Mouse (Mus musculus): ENCODE measurements at regions not wholly inside any gene's neighbourhood (a gene's known extent, or its start where the extent isn't known, plus 50 kb on each side); places are given as distances from the start of the nearest gene placed in this dataset.

GRCm38 (mm10) chr5:121078531-121078930 is 68.6 kb upstream of the Rph3a start:
- no peak overlapping the region for H3K4me2 ChIP-seq
- peak; percentile 91 for DNase-seq
- H3K9me3 ChIP-seq (ENCODE audit: low read depth, low read length): no peaks in the 10 kb centered on the region
- no peak overlapping the region for H3K4me3 ChIP-seq (ENCODE audit: low read depth, low read length)
- ATAC-seq (ENCODE audit: insufficient read depth): no peak
- no peak for TF ChIP-seq CTCF (IDR thresholded peaks at IDR 0.05; ENCODE audit: low read depth)
- no peaks in the 10 kb centered on the region for H3K27me3 ChIP-seq (ENCODE audit: insufficient read depth, low read length)
- no peak overlapping the region for H3K9ac ChIP-seq
- 19% methylated on average over 6 of the region's 6 CpGs for WGBS
- no peak overlapping the region for H3K27ac ChIP-seq (ENCODE audit: low read depth)
- no peaks in the 10 kb centered on the region for H3K36me3 ChIP-seq (ENCODE audit: insufficient read depth)
- H3K4me1 ChIP-seq (ENCODE audit: insufficient read depth): no peaks in the 10 kb centered on the region

- ATAC-seq (ENCODE audit: insufficient read depth): no peak
- DNase-seq: no peak
- no peaks in the 10 kb centered on the region for H3K4me1 ChIP-seq (ENCODE audit: insufficient read depth)
- H3K27me3 ChIP-seq (ENCODE audit: insufficient read depth, low read length): no peaks in the 10 kb centered on the region
- H3K4me2 ChIP-seq: no peak overlapping the region
- H3K9ac ChIP-seq: no peak overlapping the region
- no peak for TF ChIP-seq CTCF (IDR thresholded peaks at IDR 0.05; ENCODE audit: low read depth)
- no peaks in the 10 kb centered on the region for H3K9me3 ChIP-seq (ENCODE audit: low read depth, low read length)
- H3K27ac ChIP-seq (ENCODE audit: low read depth): no peak overlapping the region
- H3K4me3 ChIP-seq (ENCODE audit: low read depth, low read length): no peak overlapping the region
- 74% methylated on average over 7 of the region's 7 CpGs for WGBS
- H3K36me3 ChIP-seq (ENCODE audit: insufficient read depth): no peaks in the 10 kb centered on the region
Observed at GRCm38 (mm10) chr5:121076741-121077140, 66.8 kb upstream of the Rph3a start.

DNA sequence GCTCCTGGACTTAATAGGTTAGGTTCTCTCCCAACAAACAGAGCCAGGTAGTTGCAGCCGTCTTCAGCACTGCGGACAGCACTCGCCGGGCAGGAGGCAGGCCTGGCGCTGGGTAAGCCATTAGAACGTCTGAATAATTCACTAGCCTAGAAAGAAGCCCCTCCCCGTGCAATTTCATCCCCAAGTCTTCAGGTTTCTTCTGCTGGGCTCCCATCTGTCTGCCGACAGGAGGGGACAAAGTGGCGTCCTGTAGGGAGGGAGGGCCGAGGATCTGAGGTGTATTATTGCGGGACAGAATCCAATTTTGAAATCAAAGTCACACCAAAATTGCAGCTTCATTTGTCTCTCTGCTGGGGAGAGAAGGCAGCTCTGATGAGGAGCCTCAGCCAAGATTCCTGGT is 58.9 kb upstream of the Rph3a start:
- no peak overlapping the region for H3K4me2 ChIP-seq
- 4% methylated on average over 11 of the region's 11 CpGs for WGBS
- ATAC-seq (ENCODE audit: insufficient read depth): no peak
- H3K4me1 ChIP-seq (ENCODE audit: insufficient read depth): no peaks in the 10 kb centered on the region
- no peaks in the 10 kb centered on the region for H3K27me3 ChIP-seq (ENCODE audit: insufficient read depth, low read length)
- TF ChIP-seq CTCF (IDR thresholded peaks at IDR 0.05; ENCODE audit: low read depth): no peak
- no peaks in the 10 kb centered on the region for H3K36me3 ChIP-seq (ENCODE audit: insufficient read depth)
- no peaks in the 10 kb centered on the region for H3K9me3 ChIP-seq (ENCODE audit: low read depth, low read length)
- no peak overlapping the region for H3K9ac ChIP-seq
- DNase-seq: peak; percentile 54
- no peak overlapping the region for H3K27ac ChIP-seq (ENCODE audit: low read depth)
- no peak overlapping the region for H3K4me3 ChIP-seq (ENCODE audit: low read depth, low read length)

DNA sequence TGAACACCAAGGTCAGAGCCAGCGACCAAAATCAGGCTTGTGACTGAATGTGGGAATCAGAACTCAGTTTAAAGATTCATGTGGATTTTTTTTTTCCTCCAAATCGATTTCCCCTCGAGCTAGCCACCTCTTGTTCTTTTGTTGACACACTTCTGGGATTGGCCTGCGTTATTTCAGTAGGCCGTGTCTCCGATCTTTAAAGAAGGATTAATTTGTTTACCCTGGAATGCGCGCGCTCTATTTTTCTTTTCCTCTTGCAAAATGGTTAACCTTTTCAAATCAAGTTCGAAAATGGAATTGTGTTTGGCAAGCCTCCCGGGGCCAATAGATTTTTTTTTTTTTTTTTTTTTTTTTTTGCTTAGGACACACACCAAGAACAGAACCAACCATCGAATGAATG is 54.8 kb upstream of the Rph3a start:
- no peak overlapping the region for H3K4me3 ChIP-seq (ENCODE audit: low read depth, low read length)
- H3K4me2 ChIP-seq: no peak overlapping the region
- H3K4me1 ChIP-seq (ENCODE audit: insufficient read depth): no peaks in the 10 kb centered on the region
- H3K36me3 ChIP-seq (ENCODE audit: insufficient read depth): no peaks in the 10 kb centered on the region
- H3K27me3 ChIP-seq (ENCODE audit: insufficient read depth, low read length): no peaks in the 10 kb centered on the region
- DNase-seq (peak; percentile 13), ATAC-seq (ENCODE audit: insufficient read depth) (no peak)
- no peak overlapping the region for H3K9ac ChIP-seq
- H3K27ac ChIP-seq (ENCODE audit: low read depth): no peak overlapping the region
- H3K9me3 ChIP-seq (ENCODE audit: low read depth, low read length): no peaks in the 10 kb centered on the region
- 56% methylated on average over 12 of the region's 12 CpGs for WGBS
- no peak for TF ChIP-seq CTCF (IDR thresholded peaks at IDR 0.05; ENCODE audit: low read depth)

DNA sequence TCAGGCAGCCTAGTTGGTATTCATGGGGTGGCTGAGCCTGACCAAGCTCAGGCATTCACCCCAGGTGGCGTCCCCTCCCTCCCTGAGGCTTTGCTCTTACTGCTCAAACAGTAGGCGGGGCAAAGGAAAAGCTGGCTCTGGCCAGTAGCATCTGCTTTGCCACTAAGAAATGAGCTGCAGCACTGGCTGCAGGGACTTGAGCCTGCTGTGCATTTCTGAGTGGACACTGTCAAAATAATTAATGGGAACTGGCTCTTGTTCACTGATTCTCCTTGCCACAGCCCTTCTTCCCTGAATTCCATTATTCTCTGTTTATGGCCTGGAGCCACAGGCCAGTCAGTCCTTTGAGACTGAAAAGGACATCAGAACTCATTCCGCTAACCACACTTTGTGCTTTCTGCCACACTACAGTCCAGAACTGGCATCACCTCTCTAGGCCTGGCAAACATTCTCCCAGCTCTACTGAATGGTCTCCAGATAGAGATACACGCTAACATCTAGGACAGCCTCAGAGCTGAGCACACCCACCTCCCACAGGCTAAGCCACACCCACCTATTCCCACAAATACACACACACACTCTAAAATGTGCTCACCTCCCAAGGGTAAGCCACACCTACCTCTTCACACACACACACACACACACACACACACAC is 53.2 kb upstream of the Rph3a start:
- no peaks in the 10 kb centered on the region for H3K4me1 ChIP-seq (ENCODE audit: insufficient read depth)
- no peak overlapping the region for H3K9ac ChIP-seq
- no peak for TF ChIP-seq CTCF (IDR thresholded peaks at IDR 0.05; ENCODE audit: low read depth)
- no peak overlapping the region for H3K27ac ChIP-seq (ENCODE audit: low read depth)
- H3K4me2 ChIP-seq: no peak overlapping the region
- no peaks in the 10 kb centered on the region for H3K9me3 ChIP-seq (ENCODE audit: low read depth, low read length)
- H3K4me3 ChIP-seq (ENCODE audit: low read depth, low read length): no peak overlapping the region
- ATAC-seq (ENCODE audit: insufficient read depth) (no peak), DNase-seq (no peak)
- 34% methylated on average over 4 of the region's 4 CpGs for WGBS
- H3K27me3 ChIP-seq (ENCODE audit: insufficient read depth, low read length): no peaks in the 10 kb centered on the region
- no peaks in the 10 kb centered on the region for H3K36me3 ChIP-seq (ENCODE audit: insufficient read depth)

DNA sequence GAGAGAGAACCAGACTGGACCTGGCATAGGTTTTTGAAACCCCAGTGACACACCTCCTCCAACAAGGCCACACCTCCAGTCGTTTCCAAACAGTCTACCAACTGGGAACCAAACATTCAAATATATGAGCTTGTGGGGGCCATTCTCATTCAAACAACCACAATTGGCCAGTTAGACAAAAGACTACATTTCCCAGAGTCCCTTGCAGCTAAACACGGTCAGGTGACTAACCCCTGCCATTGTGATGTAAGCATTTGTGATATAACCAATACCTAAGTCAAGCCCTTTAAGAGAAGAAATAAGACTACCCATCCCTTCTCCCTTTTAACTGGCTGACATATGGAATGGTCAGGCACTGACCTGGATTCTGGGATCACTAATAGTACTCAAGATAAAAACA is 51.8 kb upstream of the Rph3a start:
- 67% methylated on average over 2 of the region's 2 CpGs for WGBS
- Histone ChIP-seq H3K4me2 (no peak overlapping the region), H3K9me3 (ENCODE audit: low read depth, low read length) (no peaks in the 10 kb centered on the region), H3K4me1 (ENCODE audit: insufficient read depth) (no peaks in the 10 kb centered on the region), H3K9ac (no peak overlapping the region), H3K4me3 (ENCODE audit: low read depth, low read length) (no peak overlapping the region), H3K27ac (ENCODE audit: low read depth) (no peak overlapping the region), H3K36me3 (ENCODE audit: insufficient read depth) (no peaks in the 10 kb centered on the region), H3K27me3 (ENCODE audit: insufficient read depth, low read length) (no peaks in the 10 kb centered on the region)
- TF ChIP-seq CTCF (IDR thresholded peaks at IDR 0.05; ENCODE audit: low read depth): no peak
- DNase-seq (no peak), ATAC-seq (ENCODE audit: insufficient read depth) (no peak)
